In the genomic region with DNA sequence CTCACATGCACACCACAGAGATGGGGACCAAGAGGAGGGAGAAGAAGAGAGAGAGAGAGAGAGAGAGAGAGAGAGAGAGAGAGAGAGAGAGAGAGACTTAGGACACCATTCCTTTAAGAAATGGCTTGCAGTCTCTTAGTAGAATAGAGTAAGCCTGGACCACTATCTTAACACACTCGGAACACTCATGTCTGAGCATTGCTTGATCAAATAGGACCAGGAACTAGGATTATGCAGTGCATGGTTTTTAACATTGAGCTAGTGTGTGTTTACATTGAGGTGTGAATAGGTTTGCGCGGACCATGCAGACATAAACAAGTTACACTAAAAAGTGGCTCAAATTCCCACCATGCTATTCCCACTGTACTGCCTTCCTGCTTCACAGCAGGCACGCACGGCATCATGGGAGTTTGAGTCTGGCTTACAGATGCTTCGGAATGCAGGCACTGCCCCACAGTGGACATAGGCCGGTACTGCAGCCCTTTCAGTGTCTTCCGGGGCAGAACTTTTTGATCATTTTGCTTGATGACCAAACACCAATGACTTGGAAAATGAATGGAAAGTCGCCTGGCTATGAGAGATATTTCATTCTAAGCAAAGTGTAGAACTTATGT, we compare ENCODE assay signal across 9 mouse cellular contexts.
DNase-seq lines count a peak whose midpoint lies in the region; ATAC-seq lines count a peak whose summit lies in the region.
"Had no signal": no experiment of that assay in that cellular context is flagged by ENCODE, and none has a peak within 500 bp of the region (broad histone marks: within the 10 kb centered on the region; RNA-seq: fewer than 3 reads in every experiment).

No protein-coding gene starts in this region.

- ATAC-seq in frontal cortex, adult (ENCODE audit: low TSS enrichment) = peak; percentile 99
- ATAC-seq in hindbrain, embryonic 14.5 days (ENCODE audit: low FRiP score) = peak; percentile 87

- no peaks in the 10 kb centered on the region for H3K27me3 ChIP-seq in hindbrain, embryonic 14.5 days (ENCODE audit: control insufficient read depth, insufficient read depth, low read length)
- H3K27me3 ChIP-seq: limb, embryonic 15.5 days had no signal

- H3K4me2 ChIP-seq in hindbrain, embryonic 14.5 days (replicated peaks) = no peak overlapping the region
- H3K4me2 ChIP-seq: limb, embryonic 15.5 days had no signal

- H3K4me1 ChIP-seq in hindbrain, embryonic 14.5 days (replicated peaks; ENCODE audit: control insufficient read depth, insufficient read depth, low read length) = no peaks in the 10 kb centered on the region; the same call in 1 of the 2 replicates
- H3K4me1 ChIP-seq: limb, embryonic 15.5 days had no signal

- peak; percentile 65 for DNase-seq in MEL-GATA-1-ER (ENCODE audit: extremely low read depth, low read depth)
- DNase-seq in cerebellum, adult 11-12 months = peak; percentile 63
- peak; percentile 89 for DNase-seq in hindbrain, embryonic 14.5 days (ENCODE audit: low spot score)
- DNase-seq in layer of hippocampus, postnatal 25 days (ENCODE audit: extremely low spot score in 1 of 2, low spot score in 1 of 2) = peak; percentile 66 to 82
- DNase-seq in lung, postnatal 36 days = peak; percentile 88
- DNase-seq in retina, postnatal 1 day = peak; percentile 88
- peak; percentile 43 for DNase-seq in urinary bladder, adult 2 months (ENCODE audit: low spot score)

- H3K27ac ChIP-seq in hindbrain, embryonic 14.5 days = no peak overlapping the region
- H3K27ac ChIP-seq: limb, embryonic 15.5 days had no signal

- no peaks in the 10 kb centered on the region for H3K9me3 ChIP-seq in hindbrain, embryonic 14.5 days (ENCODE audit: control insufficient read depth, low read length)
- H3K9me3 ChIP-seq: limb, embryonic 15.5 days had no signal

- no peak overlapping the region for H3K4me3 ChIP-seq in hindbrain, embryonic 14.5 days (replicated peaks; ENCODE audit: low read length)
- H3K4me3 ChIP-seq: limb, embryonic 15.5 days had no signal

- no peaks in the 10 kb centered on the region for H3K36me3 ChIP-seq in hindbrain, embryonic 14.5 days (replicated peaks; ENCODE audit: control insufficient read depth, insufficient read depth)
- H3K36me3 ChIP-seq: limb, embryonic 15.5 days had no signal

- no peak overlapping the region for H3K9ac ChIP-seq in hindbrain, embryonic 14.5 days
- H3K9ac ChIP-seq: limb, embryonic 15.5 days had no signal

- WGBS in hindbrain, embryonic 14.5 days = 32% methylated on average over 9 of the region's 9 CpGs
